Mouse (Mus musculus): ENCODE results near the gene Tet2. TPM values are rescaled to one million over a fixed set of nuclear protein-coding genes. Genes with fewer than 3 reads are reported as not detected.
A peak's percentile ranks its signal among the peaks of the same experiment; 100 is the strongest.
"Not testable (repeated sequence)": the region's sequence is repeated elsewhere in the genome, so short reads cannot be mapped to it uniquely, and the experiment has no call there.

The Tet2 gene
- 1.8 TPM in 1 of 2 replicates, not detected in the other for polyA plus RNA-seq (2012; ENCODE audit: insufficient read depth, low replicate concordance)

DNA sequence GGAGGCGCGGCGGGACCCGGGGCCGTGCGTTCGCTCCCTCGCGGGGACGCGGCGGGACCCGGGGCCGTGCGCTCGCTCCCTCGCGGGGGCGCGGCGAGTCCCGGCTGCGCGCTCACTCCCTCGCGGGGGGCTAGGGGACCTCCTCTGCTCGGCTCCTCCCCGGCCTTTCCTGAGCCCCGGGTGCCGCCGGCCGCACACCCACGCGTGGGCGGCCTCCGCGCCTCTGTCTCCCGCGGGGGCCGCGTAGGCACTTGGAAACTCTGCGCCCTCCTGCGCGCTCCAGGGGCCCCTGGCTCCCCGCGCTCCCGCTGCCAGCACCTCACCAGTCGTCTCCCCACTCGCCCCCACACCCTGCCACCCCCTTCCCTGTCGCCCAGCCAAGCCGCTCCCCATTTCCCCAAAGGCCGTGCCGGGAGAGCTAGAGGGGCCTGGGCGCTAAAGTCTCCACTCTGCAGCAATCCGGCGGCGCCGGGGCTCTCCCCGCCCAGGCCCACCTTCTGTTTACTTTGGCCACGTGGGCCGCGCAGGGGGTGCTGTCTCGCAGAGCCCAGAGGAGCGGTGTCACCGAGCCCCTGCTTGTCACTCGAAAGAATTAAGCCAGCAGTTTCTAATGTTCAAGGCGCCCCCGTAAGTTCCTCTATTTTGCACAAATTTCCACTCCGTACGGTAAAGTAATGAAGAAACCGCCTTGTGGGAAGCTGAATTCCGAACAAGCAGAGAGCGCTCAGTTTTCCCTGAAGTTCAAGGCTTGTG, at the start of gene Tet2:
TSS of gene Tet2 (minus strand) at position 589 of the 753 bp plus-strand sequence.
- H3K36me3 ChIP-seq (replicated peaks; ENCODE audit: low read length): peaks cover 4% of the 10 kb centered on the region
- H3K4me1 ChIP-seq: peaks cover 42% of the 10 kb centered on the region
- peak within 1 kb of the TSS; percentile 98 for H3K4me3 ChIP-seq (replicated peaks)
- H3K27me3 ChIP-seq (replicated peaks): no peaks in the 10 kb centered on the region
- no peaks in the 10 kb centered on the region for H3K9me3 ChIP-seq
- no peak for TF ChIP-seq GATA1 (IDR thresholded peaks at IDR 0.05; ENCODE audit: borderline replicate concordance, low read length)
- no peak for TF ChIP-seq FLI1 (IDR thresholded peaks at IDR 0.05; ENCODE audit: low read length)

DNA sequence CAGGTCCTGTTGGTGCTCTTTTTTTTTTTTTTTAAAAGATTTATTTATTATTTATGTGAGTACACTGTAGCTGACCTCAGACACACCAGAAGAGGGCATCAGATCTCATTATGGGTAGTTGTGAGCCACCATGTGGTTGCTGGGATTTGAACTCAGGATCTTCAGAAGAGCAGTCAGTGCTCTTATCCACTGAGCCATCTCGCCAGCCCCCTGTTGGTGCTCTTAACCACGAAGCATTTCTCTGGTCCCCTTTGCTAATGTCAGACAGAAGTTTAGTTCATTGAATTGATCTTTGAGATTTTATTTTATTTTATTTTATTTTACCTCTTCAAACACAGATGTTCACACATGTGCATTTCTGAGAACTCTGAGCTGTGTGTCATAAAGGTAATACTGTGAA, 48.1 kb upstream of the Tet2 start:
- H3K36me3 ChIP-seq (replicated peaks; ENCODE audit: low read length); H3K4me3 ChIP-seq (replicated peaks); H3K9me3 ChIP-seq; H3K27me3 ChIP-seq (replicated peaks); H3K4me1 ChIP-seq: not testable (repeated sequence)

DNA sequence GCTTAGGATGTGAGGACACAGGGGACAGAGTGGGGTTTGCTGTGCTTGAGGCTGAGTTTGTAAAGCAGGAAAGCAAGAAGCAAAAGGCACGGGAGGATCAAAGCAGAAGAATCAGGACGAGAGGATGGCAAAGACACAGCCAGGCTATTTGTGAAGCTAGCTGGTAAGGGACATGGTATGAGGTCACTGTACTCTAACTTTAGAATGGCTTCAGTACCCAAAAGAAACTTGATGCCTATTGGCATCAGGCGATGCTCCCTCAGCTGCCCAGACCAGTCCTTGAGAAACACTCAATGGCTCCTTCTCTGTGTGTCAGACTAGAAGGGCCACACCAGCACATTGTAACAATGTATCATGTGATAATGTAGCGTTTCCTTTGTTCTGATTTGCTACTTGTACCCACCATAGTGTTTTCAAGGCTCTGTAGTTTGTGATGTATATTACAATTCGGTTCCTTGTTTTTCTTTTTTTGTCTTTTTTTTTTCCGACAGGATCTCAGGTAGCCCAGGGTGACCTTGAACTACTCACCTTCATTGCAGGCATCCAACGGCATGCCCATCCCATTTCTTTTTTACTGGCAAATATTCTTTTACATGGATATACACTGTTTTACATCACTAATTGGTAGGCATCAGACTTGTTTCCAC, 45.7 kb upstream of the Tet2 start:
- Histone ChIP-seq H3K27me3 (replicated peaks) (peaks cover 12% of the 10 kb centered on the region), H3K36me3 (replicated peaks; ENCODE audit: low read length) (no peaks in the 10 kb centered on the region), H3K4me1 (peaks cover 4% of the 10 kb centered on the region; the same call in 1 of the 2 replicates), H3K4me3 (replicated peaks) (no peak overlapping the region), H3K9me3 (no peaks in the 10 kb centered on the region)
- TF ChIP-seq GATA1 (IDR thresholded peaks at IDR 0.05; ENCODE audit: borderline replicate concordance, low read length) (no peak), FLI1 (IDR thresholded peaks at IDR 0.05; ENCODE audit: low read length) (no peak)

DNA sequence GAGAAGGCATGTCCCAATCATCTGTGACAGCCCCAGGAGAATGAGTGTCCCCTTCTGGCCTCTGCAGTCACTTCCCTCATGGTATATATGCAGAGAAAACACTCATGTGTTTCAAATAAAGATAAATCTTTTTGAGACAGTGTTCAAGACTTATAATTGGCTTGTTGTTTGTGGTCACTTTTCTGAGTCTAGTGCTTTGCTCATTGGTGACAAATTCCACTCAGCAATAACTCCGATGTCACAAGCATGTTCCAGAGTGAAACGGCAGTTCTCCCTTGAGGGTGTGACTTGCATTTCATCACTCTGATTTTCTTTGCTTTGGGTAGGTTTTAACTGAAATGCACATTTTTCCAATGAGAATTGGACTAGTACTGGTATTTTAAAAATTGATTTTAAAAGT, 40.1 kb upstream of the Tet2 start:
- Histone ChIP-seq H3K4me1 (peaks cover 27% of the 10 kb centered on the region), H3K9me3 (no peaks in the 10 kb centered on the region), H3K4me3 (replicated peaks) (no peak overlapping the region), H3K27me3 (replicated peaks) (peaks cover 12% of the 10 kb centered on the region), H3K36me3 (replicated peaks; ENCODE audit: low read length) (no peaks in the 10 kb centered on the region)
- TF ChIP-seq GATA1 (IDR thresholded peaks at IDR 0.05; ENCODE audit: borderline replicate concordance, low read length) (no peak), FLI1 (IDR thresholded peaks at IDR 0.05; ENCODE audit: low read length) (no peak)

DNA sequence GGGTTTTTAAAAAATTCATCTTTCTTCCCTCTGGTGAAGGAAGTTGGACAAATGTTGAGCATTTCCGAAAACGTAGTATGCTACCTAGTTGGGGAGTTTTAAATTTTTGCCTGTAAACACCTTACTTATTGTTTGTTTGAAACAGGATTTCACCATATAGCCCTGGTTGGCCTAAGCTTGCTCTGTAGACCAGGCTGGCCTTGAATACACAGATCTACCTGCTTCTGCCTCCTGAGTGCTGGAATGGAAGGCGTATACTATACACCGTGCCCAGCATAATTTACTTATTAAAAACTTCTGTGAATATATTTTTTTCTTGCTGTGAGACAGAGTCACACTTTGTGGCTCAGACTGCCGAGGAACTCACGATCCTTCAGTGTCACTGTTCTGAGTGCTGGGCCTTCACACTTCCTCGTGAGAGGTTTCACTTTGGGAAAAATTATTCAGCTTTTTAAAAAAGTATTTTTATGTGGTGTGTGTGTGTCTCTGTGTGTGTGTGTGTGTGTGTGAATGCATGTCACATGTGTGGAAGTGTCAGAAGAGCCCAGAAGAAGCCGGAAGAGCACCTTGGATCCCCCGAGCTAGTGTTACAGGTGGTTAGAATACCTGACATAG, 38.6 kb upstream of the Tet2 start:
- TF ChIP-seq FLI1 (IDR thresholded peaks at IDR 0.05; ENCODE audit: low read length): no peak
- no peak for TF ChIP-seq GATA1 (IDR thresholded peaks at IDR 0.05; ENCODE audit: borderline replicate concordance, low read length)
- H3K9me3 ChIP-seq: no peaks in the 10 kb centered on the region
- H3K27me3 ChIP-seq (replicated peaks): peaks cover 12% of the 10 kb centered on the region
- H3K4me3 ChIP-seq (replicated peaks): no peak overlapping the region
- peaks cover 27% of the 10 kb centered on the region for H3K4me1 ChIP-seq
- no peaks in the 10 kb centered on the region for H3K36me3 ChIP-seq (replicated peaks; ENCODE audit: low read length)

DNA sequence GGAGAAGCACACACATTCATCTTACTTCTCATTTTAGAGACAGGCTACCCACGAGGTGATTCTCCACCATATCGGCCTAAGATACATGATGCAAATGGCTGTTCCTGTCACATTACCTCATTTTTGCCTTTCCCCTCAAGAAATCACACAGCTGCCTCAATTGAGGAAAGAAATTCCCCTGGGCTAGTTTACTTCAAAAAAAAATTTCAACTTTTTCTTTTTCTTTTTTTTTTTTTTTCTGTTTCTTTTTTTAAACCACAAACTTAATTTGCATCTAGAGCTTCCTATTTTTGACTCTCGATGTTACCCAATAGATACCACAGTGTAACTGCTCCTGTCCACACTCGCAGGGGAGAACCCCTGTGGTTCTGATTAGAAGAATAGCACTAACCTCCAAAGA, 38.0 kb upstream of the Tet2 start:
- TF ChIP-seq GATA1 (IDR thresholded peaks at IDR 0.05; ENCODE audit: borderline replicate concordance, low read length): no peak
- no peak for TF ChIP-seq FLI1 (IDR thresholded peaks at IDR 0.05; ENCODE audit: low read length)
- no peaks in the 10 kb centered on the region for H3K36me3 ChIP-seq (replicated peaks; ENCODE audit: low read length)
- peak overlapping the region; percentile 23 for H3K4me3 ChIP-seq (replicated peaks)
- no peaks in the 10 kb centered on the region for H3K9me3 ChIP-seq
- H3K27me3 ChIP-seq (replicated peaks): peaks cover 11% of the 10 kb centered on the region
- peaks cover 27% of the 10 kb centered on the region for H3K4me1 ChIP-seq

DNA sequence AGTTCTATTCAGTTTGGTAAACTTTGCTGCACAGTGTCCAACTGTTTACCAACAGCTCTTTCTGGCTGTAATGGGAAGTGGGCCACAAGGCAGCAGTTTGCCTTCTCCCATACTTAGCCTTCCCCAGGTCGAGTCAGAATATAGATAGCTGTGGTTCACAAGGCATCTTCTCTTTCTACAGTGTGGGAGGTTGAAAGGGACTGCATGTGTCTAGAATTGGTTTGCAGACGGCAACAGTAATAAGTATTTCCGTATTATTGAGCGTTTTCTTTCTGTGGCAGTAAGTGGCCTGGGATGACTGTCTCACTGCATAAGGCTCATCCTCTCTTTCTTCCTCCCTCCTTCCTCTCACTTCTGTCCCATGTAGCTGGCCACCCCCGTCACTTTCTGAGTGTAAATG, 37.2 kb upstream of the Tet2 start:
- TF ChIP-seq GATA1 (IDR thresholded peaks at IDR 0.05; ENCODE audit: borderline replicate concordance, low read length): no peak
- Histone ChIP-seq H3K36me3 (replicated peaks; ENCODE audit: low read length) (no peaks in the 10 kb centered on the region), H3K9me3 (no peaks in the 10 kb centered on the region), H3K27me3 (replicated peaks) (peaks cover 3% of the 10 kb centered on the region), H3K4me1 (peaks cover 26% of the 10 kb centered on the region), H3K4me3 (replicated peaks) (no peak overlapping the region)

DNA sequence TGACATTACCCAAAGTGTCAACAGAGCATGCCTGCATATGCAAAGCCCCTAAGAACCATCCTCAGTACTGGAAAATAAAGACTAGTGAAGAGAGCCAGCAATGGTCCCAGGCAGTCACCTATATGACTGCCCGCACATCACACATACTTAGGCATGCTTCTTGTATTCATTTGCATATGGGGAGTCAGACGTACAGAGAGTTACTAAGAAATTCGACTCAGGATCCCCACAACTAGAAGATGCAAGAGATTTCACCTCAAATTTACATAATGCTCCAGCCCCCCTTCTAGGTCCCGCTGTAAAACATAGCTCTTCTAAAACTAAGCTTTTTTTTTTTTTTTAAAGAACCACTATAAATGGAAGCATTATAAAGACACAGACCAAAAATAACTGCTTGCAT, 36.6 kb upstream of the Tet2 start:
- Histone ChIP-seq H3K4me1 (peaks cover 23% of the 10 kb centered on the region), H3K9me3 (no peaks in the 10 kb centered on the region), H3K27me3 (replicated peaks) (no peaks in the 10 kb centered on the region), H3K36me3 (replicated peaks; ENCODE audit: low read length) (no peaks in the 10 kb centered on the region), H3K4me3 (replicated peaks) (no peak overlapping the region)
- TF ChIP-seq FLI1 (IDR thresholded peaks at IDR 0.05; ENCODE audit: low read length) (no peak), GATA1 (IDR thresholded peaks at IDR 0.05; ENCODE audit: borderline replicate concordance, low read length) (no peak)

DNA sequence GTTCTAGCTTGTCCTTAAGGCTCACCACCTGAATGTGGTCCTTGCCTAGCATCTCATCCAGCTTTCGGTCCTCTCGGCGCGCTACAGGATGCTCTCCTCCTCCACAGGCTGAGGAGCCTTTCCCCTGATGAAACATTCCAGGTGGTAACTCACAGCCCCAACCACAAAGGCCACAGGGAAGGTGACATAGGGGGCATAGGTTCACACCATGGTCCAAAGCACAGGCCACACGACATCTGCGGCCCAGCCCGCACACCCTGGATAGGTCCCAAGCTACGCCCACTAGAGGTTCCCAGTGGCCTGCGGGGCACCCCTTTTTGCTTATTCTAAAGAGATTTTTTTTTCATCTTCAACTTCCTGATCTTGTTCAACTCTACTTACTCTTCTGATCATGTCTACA, 34.7 kb upstream of the Tet2 start:
- Histone ChIP-seq H3K36me3 (replicated peaks; ENCODE audit: low read length) (no peaks in the 10 kb centered on the region), H3K4me3 (replicated peaks) (no peak overlapping the region), H3K4me1 (peaks cover 19% of the 10 kb centered on the region), H3K9me3 (no peaks in the 10 kb centered on the region), H3K27me3 (replicated peaks) (no peaks in the 10 kb centered on the region)
- TF ChIP-seq GATA1 (IDR thresholded peaks at IDR 0.05; ENCODE audit: borderline replicate concordance, low read length) (no peak), FLI1 (IDR thresholded peaks at IDR 0.05; ENCODE audit: low read length) (no peak)

DNA sequence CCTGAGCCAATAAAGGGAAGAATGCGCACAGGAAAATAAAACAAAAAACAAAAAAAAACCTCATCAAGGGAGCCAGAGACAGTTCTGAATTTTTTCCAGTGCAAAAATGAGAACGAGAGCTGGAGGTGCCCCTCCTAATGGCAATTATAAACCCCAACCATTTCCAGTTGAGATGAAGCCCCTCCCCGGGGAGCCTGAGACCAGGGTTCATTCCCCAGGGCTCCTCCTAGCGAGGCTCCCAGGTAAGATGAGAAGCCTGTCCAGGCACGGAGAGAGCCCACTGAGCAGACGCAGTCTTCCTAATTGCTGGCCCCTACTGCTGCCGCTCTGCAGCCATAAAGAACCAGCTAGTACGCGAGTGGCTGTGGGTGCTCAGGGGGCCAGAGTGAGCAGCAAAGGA, 34.2 kb upstream of the Tet2 start:
- Histone ChIP-seq H3K9me3 (no peaks in the 10 kb centered on the region), H3K4me1 (peaks cover 15% of the 10 kb centered on the region), H3K27me3 (replicated peaks) (peaks cover 1% of the 10 kb centered on the region), H3K4me3 (replicated peaks) (no peak overlapping the region), H3K36me3 (replicated peaks; ENCODE audit: low read length) (no peaks in the 10 kb centered on the region)
- no peak for TF ChIP-seq GATA1 (IDR thresholded peaks at IDR 0.05; ENCODE audit: borderline replicate concordance, low read length)
- TF ChIP-seq FLI1 (IDR thresholded peaks at IDR 0.05; ENCODE audit: low read length): no peak

Measured in megakaryocyte, embryonic 14.5 days (primary cell).